Mouse (Mus musculus) adrenal gland, postnatal 10 days (tissue): ENCODE measurements around the gene Fam214a. TPM values are rescaled to one million over a fixed set of nuclear protein-coding genes. Genes with fewer than 3 reads are reported as not detected.

Experiments used
- DNase-seq: peaks from one replicate; pipeline ENCODE4 v3.0.0; 2021; ENCODE audit warnings: mixed read lengths
- long read RNA-seq, 2 experiments: library from polyadenylated mRNA; stranded (forward); transcript quantifications; one replicate each; pipeline ENCODE4 v2.0.0; 2021
- total RNA-seq, 2 experiments: library from RNA; stranded (reverse); gene quantifications; 2 replicates each; pipeline ENCODE4 v1.2.3; 2021

The Fam214a gene
- 10 to 100 TPM; 76.1 to 81.3 TPM for total RNA-seq
- long read RNA-seq, experiment 1, full-length matches to known transcripts: 23 of 45 reads
- long read RNA-seq, experiment 1, partial matches to known transcripts: 13 of 45 reads
- long read RNA-seq, experiment 1, other reads (novel, unspliced or antisense): 9 of 45 reads
- long read RNA-seq, experiment 2, full-length matches to known transcripts: 14 of 21 reads
- long read RNA-seq, experiment 2, partial matches to known transcripts: 6 of 21 reads
- long read RNA-seq, experiment 2, other reads (novel, unspliced or antisense): 1 of 21 reads

DNA sequence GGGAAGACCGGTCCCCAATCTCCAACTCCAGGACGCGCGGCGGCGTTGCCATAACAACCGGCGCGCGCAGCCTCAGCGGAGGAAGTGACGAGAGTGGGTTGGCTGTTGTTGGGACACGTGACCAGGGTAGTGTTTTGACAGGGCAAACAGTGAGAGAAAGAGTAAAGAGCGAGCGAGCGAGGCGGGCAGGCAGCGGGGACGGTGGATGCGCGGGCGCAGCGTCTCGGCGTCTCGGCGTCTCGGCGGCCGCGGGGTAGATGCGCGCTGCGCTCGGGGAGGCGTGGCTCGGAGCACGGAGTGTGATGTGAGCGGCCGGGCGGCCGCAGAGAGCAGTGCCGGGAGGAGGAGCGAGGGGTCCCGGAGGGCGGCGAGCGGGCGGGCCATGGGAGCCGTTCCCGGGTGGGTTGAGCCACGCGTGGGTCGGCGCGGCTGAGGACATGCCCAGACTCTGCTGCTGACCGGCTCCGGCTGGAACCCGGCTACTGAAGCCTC is at the start of gene Fam214a:
Fam214a (plus strand) TSS at position 129 of the 492 bp plus-strand sequence.
- DNase-seq: peak; percentile 97

DNA sequence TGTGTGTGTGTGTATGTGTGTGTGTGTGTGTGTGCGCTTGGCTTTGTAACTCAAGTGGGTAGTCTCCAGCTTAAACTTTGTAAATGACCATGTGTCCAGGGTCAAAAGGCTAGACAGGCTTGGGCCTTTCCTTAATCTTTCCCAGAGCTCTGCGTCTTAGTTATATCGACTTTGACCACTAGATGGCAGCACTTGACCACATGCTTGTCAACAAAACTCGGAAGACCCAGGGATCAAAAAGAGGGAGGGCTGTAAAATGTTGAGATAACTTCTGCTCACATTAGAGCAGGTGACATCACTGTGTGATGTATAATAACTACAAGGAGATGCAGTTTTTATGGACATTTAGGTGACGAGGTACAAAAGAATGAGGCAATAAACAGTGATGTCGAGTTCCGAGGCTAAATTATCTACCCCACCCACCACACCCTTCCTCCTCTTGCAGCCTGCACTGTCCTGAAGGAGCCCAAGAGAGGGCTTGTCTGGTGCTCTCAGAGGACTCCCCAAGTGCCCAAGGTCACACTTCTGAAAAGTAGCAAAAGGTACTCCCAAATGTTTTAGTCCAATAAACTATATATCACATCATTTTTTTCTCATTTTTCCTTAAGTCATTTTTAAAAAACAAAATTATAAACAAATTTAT is 47.7 kb upstream of the Fam214a start:
- peak; percentile 86 for DNase-seq

DNA sequence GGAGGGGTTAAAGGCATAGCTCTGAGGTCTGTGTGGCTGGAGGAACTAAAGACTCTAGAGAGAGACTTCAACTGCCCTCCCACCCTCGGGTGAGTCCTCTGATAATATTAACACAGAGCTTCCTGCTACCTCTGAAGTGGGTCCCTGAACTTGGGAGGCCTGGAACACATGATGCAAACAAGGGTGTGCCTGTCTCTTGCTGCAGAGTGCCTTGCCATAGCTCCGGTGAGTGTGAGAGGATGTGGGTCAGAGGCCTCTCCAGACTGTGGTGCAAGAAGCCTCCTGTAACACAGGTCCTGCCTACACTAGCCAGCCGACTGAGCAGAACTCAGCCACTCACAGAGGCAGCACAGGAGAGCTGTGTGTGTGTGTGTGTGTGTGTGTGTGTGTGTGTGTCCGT is 45.7 kb upstream of the Fam214a start:
- peak; percentile 53 for DNase-seq

DNA sequence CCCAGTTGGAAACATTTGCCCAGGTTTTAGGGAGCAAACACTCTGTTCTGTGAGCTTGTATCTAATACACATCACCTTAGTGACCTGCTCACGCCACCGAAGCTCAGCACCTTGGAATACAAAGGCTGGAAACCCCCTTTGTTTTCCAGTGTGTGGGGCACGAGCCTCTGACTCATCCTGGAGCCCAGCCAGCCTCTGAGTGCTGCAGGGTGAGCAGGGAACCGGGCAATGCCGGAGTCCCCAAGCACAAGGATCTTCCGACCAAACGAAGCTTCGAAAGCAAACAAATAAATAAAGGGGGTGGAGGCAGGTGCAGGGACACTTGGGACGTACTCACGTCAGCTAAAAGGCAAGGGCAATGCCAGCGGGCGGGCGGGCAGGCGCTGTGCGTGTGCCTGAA is 43.4 kb upstream of the Fam214a start:
- DNase-seq: peak; percentile 86

DNA sequence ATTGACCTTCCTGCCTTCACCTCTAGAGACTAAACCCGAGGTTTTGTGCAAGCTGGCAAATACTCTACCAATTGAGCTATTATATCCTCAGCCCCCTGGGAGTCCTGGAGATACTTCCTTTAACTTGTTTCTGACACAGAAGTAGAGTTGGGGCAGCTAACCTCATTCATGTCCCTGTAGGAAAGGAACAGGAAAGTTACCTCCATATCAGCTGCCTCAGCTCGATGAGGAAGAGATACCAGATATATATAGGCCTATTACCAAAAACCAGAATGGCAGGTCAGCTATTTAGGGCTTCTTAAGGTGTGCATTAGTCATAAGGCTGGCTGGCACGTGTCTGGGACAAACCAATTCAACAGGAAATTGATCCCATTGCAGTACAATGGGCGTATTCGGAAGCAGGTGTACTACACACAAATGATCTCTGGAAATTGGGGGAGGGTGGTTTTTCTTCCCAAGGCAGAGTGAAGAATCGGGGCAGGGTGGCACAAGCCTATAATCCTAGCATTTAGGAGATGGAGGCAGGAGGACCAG is 42.4 kb upstream of the Fam214a start:
- DNase-seq: no peak

DNA sequence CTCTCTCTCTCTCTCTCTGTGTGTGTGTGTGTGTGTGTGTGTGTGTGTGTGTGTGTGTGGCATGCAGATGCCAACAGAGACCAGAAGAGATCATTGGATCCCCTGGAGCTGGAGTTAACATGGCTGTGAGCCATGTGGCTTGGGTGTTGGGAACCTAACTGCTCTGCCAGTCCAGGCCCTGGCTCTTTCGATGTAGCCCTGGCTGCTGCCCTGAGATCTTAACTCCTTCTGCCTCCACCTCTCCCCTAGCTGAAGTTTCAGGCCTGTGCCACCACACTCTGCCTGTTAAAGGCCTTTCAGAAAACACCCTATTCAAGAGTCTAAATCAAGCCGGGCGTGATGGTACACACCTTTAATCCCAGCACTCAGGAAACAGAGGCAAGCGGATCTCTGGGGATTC is 41.3 kb upstream of the Fam214a start:
- peak; percentile 70 for DNase-seq

DNA sequence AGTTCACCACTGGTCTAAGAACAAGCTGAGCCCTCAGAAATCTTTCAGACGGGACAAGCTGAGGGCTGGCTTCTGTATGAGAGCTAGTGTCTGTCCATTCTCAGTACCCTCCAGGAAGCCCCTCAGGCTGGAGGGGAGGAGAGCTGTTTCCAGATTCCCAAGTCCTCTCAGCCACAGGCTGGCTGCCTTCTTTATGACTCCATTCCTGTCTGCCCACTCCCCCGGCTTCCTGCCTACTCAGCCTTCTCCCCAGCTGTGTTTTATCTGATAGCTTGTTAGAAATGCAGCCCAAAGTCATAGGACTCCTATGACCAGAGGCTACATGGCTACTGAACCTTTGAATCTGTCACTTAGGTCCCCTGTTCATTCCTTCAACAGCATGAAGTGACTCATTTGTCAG is 40.8 kb upstream of the Fam214a start:
- DNase-seq: no peak

DNA sequence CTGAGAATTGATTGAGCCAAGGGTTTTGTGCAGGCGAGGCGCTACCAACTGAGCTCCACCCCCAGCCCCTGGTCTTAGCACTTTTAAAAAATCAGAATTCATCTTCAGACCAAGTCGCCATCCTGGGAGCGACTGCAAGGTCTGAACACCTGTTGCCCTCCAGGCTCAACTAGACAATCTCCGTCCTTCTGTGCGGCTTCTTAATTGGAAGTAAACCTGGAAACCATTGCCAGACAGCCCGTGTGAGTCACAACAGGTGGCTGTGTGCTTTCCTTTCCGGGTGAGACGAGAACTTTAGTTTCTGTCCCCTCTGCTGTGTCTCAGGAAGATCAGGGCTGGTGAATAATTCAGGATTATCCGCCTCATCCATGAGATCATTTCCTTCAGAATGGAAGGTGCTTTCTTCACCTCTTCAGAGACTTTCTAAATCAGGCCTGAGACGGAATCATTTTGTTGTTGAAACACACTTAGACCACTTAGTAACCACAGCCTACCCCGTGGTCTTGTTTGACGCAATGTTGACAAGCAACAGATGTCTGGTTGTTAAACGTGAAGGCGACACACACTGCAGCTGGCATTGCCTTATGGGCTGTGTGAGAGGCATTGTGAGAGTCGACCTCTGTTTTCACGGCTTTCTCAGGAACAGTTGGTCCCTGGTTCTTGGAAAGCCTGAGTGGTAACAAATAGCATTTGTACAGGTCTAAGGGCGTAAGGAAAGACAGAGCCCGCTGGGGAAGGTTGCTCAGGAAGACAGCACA is 39.9 kb upstream of the Fam214a start:
- no peak for DNase-seq

DNA sequence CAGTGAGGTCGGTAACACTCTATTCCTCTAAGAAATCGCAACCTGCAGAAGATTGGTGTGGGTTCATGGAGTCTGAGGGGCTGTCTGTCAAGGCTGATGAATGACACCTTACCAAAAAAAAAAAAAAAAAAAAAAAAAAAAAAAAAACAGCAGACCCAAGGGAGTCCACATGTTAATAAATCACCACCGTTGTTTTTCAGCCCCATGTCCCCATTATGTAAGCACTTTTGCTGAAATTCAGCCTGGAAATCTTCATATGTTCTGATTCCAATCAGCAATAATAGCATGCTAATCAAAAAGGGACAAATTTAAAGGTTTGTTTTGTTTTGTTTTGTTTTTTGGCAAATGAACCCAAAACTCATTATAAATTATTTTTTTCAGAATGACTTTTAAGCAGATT is 37.1 kb upstream of the Fam214a start:
- DNase-seq: no peak

DNA sequence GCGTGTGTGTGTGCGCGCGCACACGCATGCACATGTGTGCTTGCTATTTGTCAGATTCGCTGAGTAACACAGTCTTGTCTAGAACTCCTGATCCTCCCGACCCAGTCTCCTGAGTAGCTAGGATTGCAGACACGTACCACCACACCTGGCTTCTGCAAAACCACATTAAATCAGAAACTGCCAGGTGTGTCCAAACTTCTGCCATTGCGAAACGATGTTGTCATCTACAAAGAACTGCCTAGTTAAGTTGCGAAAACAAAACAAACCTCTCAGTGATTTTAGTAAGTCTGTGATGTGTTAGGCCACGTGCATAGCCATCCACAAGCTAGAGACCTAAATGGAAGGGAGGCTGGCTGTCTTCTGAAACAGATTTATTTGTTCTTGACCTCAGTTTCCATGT is 32.2 kb upstream of the Fam214a start:
- DNase-seq: no peak

DNA sequence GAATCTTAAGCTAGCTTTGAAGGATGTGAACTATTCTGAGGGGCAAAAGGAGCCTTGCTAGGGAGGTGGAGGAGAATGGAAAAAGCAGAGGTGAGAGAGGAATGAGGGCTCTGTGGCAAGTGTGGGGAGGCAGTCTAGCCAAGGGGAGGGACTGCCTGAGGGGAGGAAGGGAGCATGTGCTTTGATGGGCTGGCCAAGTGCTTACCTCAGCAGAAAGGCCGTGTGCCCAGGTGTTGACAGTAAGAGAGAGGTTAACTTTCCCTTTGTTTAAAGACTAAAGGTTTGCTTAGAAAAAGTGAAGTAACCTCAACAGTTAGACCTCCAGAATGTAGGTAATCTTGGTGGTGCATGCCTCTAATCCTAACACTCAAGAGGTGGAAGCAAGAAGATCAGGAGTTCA is 31.3 kb upstream of the Fam214a start:
- DNase-seq: no peak

DNA sequence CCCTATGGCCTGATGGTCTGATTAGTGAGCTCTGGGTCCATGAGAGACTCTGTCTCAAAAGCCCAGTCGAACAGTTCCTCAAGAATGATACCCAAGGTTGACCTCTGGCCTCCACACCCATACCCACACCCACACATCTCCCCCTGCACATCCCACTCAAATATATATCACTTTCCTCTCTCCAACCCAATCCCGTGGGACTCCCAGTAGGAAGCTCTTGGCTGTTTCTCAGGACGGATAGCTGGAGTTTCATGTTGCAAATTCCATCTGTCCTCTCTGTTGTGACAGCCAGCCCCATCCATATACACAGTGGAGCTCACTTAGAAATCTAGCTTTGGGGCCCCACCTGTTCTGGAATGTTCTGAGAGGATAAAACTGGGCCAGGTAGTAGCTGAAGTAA is 29.8 kb upstream of the Fam214a start:
- no peak for DNase-seq

DNA sequence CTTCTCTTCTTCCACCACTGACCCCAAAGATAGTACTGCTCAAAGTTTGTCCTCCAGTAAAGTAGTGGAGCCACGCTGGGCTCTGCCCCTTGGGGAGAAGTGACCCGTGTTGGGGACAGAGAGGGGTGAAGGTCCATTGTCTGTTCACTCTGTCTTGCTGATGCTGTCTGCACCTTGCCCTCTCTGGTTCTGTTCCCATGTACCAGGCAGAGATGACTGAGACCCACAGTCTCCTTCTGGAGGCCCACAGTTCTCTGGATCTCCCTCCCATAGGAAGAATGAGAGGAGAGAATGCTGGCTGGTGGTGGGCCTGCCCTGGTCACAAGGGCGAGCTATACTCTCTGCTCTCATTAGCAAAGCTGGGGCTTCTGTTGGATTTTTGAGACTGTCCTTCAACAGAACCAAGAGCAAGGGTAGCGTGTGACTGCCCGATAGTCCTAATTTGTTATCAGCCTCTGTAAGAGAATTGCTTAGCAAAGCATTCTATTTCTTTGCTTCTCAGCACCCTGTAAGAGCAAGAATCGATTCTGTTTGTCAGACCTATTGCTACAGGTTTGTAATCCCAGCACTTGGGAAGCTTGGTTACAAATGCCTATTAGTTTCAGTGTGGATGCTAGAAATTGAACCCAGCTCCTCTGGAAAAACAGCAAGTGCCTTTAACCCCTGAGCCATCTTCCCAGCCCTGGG is 29.2 kb upstream of the Fam214a start:
- DNase-seq: no peak

DNA sequence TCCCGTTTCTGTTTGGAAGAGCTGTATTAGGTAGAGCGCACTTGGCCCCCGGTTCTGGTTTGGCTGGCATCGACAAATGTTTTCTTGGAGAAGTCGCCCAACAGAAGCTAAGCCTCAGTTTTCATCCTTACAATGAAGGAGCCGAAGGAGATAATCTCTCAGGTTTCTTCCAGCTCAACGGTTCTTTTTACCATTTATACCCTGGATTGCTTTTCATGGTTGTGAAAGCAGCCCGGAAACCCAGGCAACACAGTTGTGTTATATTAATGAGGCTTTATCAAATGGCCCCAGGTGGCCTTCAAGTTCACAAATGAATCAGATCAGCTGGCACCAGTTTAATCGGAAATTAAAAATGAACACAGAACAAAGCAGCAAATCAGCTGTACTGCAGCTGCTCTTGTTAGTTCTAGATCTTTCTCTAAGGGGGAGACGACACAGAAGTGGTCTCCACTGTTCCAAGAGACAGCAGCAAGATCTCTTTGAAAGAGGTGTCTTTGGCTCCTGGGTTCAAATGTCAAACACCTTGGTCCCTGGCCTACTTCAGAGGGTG is 27.4 kb upstream of the Fam214a start:
- DNase-seq: no peak

DNA sequence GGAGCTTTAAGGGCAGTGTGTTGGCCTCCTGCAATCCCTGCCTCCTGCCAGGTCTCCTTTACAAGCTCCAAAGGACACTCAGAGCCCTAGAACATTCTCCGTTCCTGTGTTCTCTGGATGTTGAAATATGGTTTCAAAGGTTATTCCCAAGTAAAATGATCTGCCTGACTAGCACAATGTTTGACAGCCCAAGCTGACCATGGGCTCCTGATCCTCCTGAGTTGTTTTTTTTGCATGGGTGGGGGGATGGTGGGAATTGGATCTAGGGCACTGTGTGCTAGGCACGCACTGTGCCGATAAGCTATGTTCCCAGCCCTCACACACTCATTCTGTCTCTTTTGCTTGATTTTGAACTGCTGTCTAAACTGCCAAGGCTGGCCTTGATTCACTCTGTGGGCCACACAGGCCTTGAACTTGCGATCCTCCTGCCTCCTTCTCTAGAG is 22.7 kb upstream of the Fam214a start:
- DNase-seq: no peak

DNA sequence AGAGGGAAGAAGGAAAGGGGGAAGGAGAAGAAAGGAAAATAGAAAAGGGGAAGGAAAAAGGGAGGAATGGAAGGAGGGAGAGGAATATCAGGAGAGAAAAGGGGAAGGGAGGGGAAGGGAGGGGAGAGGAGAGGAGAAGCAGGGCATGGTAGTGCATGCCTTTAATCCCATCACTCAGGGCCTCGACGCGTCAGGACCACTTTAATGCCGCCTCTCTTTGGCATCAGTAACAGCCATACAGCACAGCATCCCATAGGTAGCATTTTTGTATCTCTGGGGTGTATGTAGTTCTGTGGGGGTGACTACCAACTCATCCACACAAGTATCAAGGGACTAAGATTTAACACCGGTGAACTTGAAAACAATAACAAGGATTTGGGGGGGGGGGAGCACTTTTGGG is 22.0 kb upstream of the Fam214a start:
- no peak for DNase-seq

DNA sequence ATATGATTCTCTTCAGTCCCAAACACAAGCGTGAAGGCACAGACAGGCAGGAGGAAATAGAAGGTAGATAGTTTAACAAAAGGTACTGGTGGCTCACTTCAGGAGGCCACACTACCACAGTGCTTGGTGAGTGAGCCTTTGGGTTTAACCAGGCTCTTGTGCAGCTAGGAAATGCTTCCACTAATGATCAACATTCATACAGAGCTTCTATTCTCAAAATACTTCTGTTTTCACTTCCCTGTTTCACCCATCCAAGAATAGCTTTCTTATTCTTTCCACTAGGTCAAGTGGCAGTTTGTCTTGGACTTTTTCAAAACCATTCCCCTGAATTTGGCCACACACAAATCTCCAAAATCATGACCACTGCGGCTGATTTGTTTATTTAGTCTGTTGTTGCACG is 17.4 kb upstream of the Fam214a start:
- DNase-seq: no peak

DNA sequence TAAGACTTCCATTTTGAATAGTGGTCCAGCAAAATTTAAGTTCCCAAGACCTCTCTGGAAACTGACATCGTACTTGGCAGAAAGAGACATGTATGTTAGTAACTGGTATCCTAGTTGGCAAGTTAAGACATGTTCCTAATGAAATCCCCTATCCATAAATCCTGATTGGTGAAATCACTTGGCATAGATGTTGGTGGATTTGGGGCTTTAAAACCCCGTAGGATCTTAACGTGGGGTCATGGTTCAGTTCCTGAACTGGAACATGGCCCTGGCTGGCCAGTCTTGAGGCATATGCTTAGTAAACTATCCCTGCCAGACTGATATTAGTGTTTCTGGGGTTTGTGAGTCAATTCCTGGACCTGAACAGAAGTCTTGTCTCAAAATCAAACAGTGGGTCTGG is 14.9 kb upstream of the Fam214a start:
- no peak for DNase-seq

DNA sequence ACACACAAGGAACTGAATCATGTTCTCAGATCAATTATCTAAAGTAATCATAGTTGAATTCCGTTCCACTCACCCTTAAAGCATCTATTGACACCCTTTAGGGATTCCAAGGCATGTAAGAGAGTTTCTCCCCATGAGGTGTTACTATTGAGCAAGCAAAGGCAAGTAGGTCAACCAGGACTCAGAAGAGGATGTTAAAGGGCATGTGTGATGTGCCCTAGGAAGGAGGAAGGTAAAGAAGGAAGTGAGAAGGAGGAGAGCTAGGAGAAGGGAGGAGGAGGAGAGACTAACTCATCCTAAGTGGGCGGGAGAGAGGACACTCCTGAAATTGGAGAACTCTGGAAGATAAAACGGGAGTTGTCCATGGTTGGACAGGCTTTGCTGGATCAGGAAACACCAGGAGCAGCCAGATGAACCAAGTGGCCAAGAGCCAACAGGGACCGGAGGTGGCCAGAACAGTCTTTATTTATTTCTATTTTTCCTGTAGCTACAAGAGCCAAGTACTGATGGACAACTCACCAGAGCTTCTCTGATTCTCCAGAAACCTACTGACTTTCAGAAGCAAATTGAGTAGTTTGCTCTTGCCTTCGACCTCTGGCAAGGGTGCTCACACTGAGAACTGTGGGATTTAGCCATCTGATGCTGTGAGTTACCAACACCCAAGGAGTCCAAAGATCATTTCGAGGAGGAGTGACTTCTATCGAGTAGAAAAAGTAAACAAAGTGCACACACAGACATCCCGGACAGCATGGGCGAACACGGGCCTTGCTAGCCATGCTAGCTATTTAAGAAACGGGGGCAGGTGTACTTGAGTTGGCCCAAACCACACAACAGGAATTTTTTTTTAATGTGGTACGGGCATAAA is 13.8 kb upstream of the Fam214a start:
- peak; percentile 59 for DNase-seq

DNA sequence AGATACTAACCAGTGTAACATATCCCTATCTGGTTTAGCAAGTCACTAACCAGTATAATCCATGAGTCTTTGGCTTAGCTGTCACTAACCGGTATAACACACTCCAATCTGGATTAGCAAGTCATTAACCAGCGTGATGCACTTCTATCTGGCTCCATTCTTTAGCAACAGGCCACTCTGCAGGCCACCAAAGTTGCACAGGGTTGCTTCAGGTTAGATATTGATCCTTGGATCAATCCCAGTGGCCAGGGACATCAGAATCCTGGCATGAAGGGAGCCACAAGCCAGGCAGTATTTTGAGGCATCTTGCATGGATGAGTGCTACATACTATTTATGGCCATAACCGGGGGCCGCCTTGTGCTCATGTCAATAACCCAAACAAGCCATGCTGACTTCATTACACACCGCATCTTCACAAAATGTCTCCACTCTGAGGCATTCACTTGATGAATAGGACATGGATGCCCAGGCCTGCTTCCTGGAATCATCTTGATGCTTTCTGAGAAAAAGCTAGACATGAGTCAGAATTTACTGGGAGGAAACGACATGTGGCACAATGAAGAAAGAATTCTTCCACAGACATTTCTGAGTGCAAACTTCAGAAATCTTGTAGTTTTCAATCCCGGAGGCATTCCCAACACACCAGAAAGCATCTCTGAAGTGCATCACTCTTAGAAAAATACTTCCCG is 5.8 kb upstream of the Fam214a start:
- no peak for DNase-seq
